Mouse (Mus musculus) liver, embryonic 14.5 days (tissue): ENCODE data around the gene Unk. TPM values are rescaled to one million over a fixed set of nuclear protein-coding genes. Genes with fewer than 3 reads are reported as not detected.

ENCODE experiments used
- ATAC-seq: fragments of 200-750 bp; cut with Nextera tagmentation; 2 replicates; pipeline ENCODE4 v1.8.0; 2017; ENCODE audit warnings: moderate number of reproducible peaks, mild to moderate bottlenecking, moderate library complexity; ENCODE audit not compliant: insufficient read depth
- DNase-seq, 3 experiments: peaks; one replicate each; pipeline ENCODE4 v3.0.0-alpha.2; 2012 to 2013; ENCODE audit warnings: low read depth in 3 of 3, low spot score in 3 of 3
- H3K27ac ChIP-seq: fragments of 300-500 bp; sonication (generic); 2 replicates; pipeline ENCODE4 v1.5.1; 2014; ENCODE audit warnings: moderate library complexity, mild to moderate bottlenecking, control low read depth, inconsistent platforms
- H3K27me3 ChIP-seq: fragments of 300-500 bp; sonication (generic); 2 replicates; pipeline ENCODE4 v1.6.1; 2014; ENCODE audit warnings: mild to moderate bottlenecking, low read length, moderate library complexity; ENCODE audit not compliant: control insufficient read depth, insufficient read depth
- H3K36me3 ChIP-seq: fragments of 300-500 bp; sonication (generic); replicated peaks from 2 replicates; pipeline ENCODE4 v1.6.1; 2014; ENCODE audit warnings: low read depth; ENCODE audit not compliant: control insufficient read depth, insufficient read depth
- H3K4me1 ChIP-seq, 2 experiments: fragments of 200-500 bp in 1 of 2; fragments of 300-500 bp in 1 of 2; sonication (generic) in 1 of 2; replicated peaks; 2 replicates each; pipeline ENCODE4 v1.6.1; 2012 to 2014; ENCODE audit warnings: antibody characterized with exemption in 1 of 2, inconsistent platforms in 1 of 2, low read length in 1 of 2; ENCODE audit not compliant: control insufficient read depth in 2 of 2, insufficient read depth in 2 of 2
- H3K4me2 ChIP-seq: fragments of 300-500 bp; sonication (generic); 2 replicates; pipeline ENCODE4 v1.6.1; 2014; ENCODE audit warnings: low read depth, mild to moderate bottlenecking, control low read depth, moderate library complexity
- H3K4me3 ChIP-seq, 2 experiments: fragments of 200-500 bp in 1 of 2; fragments of 300-500 bp in 1 of 2; sonication (generic) in 1 of 2; 2 replicates each; pipeline ENCODE4 v1.5.1; 2012 to 2014; ENCODE audit warnings: low read depth in 2 of 2, low read length in 2 of 2, mild to moderate bottlenecking in 2 of 2, control low read depth in 1 of 2, inconsistent platforms in 1 of 2, moderate library complexity in 1 of 2; ENCODE audit not compliant: insufficient read depth in 1 of 2
- H3K9ac ChIP-seq: fragments of 300-500 bp; sonication (generic); replicated peaks from 2 replicates; pipeline ENCODE4 v1.6.1; 2014; ENCODE audit warnings: mild to moderate bottlenecking, control low read depth, moderate library complexity
- H3K9me3 ChIP-seq: fragments of 300-500 bp; sonication (generic); 2 replicates; pipeline ENCODE4 v1.6.1; 2016; ENCODE audit warnings: low read length, mixed read lengths; ENCODE audit not compliant: control insufficient read depth
- CTCF ChIP-seq: IDR thresholded peaks from 2 replicates; pipeline ENCODE4 v1.5.1; 2016; ENCODE audit warnings: antibody characterized with exemption, low read depth, control low read depth
- EP300 ChIP-seq: IDR thresholded peaks from 2 replicates; pipeline ENCODE4 v1.6.1; 2016; ENCODE audit warnings: antibody characterized with exemption, low read depth
- WGBS: fragments of 180-500 bp; shearing (Covaris S2); extraction: QIAGEN DNeasy Blood & Tissue Kit; methylation state at CpG from one replicate; pipeline ENCODE4 v1.1.7; 2014; ENCODE audit not compliant: insufficient replicate concordance; 5-methylcytosine and 5-hydroxymethylcytosine counted together
- polyA plus RNA-seq, 2 experiments: library from polyadenylated mRNA; depleted of rRNA in 1 of 2; stranded (reverse) in 1 of 2; unstranded in 1 of 2; fragments of >200 nt; fragmentation: Nextera tagmentation in 1 of 2; extraction: Ambion mirVana in 1 of 2; gene quantifications; 2 replicates each; pipeline versions ENCODE4 v1.2.1 to v1.2.3; 2012 to 2014

The Unk gene
- polyA plus RNA-seq, 2 experiments: 6.4 to 12.1 TPM

DNA sequence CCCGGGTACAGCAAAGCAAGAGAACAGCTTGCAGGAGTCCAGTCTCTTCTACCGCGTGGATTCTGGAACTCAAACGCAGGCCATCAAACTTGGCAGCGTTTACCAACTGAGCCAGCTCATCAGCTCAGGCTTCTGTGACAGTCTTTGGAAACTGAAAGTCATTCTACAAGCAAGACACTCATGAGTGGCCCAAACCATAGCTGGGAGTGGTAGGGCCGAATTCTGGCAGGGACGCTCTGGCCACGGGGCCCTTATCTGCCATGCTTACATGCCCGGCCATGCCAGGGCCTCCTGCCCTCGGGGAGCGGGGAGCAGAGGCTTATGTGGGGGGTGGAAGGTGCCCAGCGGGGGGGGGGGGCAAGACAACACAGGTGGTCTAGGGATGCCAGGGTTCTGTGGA lies 73.5 kb downstream of the Unk start:
- TF ChIP-seq EP300 (no peak), CTCF (no peak)
- ATAC-seq (no peak), DNase-seq (no peak)
- Histone ChIP-seq H3K27me3 (peaks cover 14% of the 10 kb centered on the region), H3K36me3 (no peaks in the 10 kb centered on the region), H3K4me1 (peaks cover 13 to 43% of the 10 kb centered on the region in 2 experiments), H3K9ac (no peak overlapping the region), H3K27ac (no peak overlapping the region), H3K4me3 (no peak overlapping the region), H3K9me3 (no peaks in the 10 kb centered on the region), H3K4me2 (no peak overlapping the region)
- 52% methylated on average over 12 of the region's 12 CpGs for whole genome bisulfite sequencing

DNA sequence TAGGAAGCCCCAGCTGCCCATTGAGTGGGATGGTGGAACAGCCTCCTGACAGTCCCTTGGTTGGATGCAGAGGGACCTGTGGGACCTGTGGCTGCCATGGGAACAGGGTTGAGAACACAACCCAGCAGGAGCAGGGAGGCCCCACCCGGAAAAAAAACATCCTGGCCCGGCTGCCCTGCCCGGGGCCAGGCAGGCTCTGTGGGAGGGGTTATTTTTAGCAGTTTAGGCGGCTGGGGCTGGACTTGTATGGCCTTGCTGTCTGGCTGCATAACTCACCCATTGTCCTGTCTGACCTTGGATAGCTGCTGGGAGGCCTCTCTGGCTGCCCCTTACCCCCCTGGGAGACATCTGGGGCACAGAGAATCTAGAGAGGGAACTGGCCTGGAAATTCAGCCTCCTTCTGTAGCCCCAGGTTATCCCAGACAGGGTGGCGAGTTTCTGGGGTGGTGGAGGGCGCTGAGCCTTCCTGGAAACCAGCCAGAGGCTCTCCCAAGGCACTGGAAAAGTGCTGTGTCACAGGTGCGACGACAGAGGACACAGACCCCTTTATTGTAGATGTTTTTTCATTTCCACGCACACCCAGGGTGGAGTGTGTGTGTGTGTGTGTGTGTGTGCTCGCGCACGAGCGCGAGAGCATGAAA lies 74.0 kb downstream of the Unk start:
- H3K4me3 ChIP-seq: no peak overlapping the region
- H3K27ac ChIP-seq: no peak overlapping the region
- H3K9ac ChIP-seq: no peak overlapping the region

DNA sequence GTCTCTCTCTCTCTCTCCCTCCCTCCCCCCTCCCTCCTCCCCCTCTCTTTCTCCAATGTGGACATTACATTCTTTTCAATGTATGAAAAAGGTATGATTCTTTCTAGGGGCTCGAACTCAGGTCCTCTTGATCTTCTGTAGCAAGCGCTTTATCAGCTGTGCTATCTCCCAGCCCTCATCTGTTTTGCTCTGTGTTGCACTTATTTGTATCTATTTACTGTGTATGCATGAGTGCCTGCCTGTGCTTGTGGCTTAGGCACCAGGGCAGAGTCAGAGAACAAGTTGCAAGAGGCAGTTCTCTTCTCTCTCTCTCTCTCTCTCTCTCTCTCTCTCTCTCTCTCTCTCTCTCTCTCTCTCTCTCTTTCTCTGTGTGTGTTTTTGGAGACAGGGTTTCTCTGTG lies 74.9 kb downstream of the Unk start:
- WGBS: 69% methylated on average over 2 of the region's 2 CpGs
- no peak overlapping the region for H3K4me2 ChIP-seq
- no peaks in the 10 kb centered on the region for H3K36me3 ChIP-seq
- no peak overlapping the region for H3K27ac ChIP-seq
- TF ChIP-seq EP300 (no peak), CTCF (no peak)
- H3K4me1 ChIP-seq: peaks cover 6 to 31% of the 10 kb centered on the region in 2 experiments
- no peak for DNase-seq
- H3K4me3 ChIP-seq: no peak overlapping the region
- H3K9ac ChIP-seq: no peak overlapping the region
- H3K27me3 ChIP-seq: peaks cover 29% of the 10 kb centered on the region
- no peaks in the 10 kb centered on the region for H3K9me3 ChIP-seq
- ATAC-seq: no peak

More for the DNA sequence above, 74.0 kb downstream of the Unk start:
- Histone ChIP-seq H3K27me3 (peaks cover 20% of the 10 kb centered on the region), H3K36me3 (no peaks in the 10 kb centered on the region), H3K4me2 (no peak overlapping the region), H3K9me3 (no peaks in the 10 kb centered on the region), H3K4me1 (peaks cover 13 to 41% of the 10 kb centered on the region in 2 experiments)
- DNase-seq (no peak), ATAC-seq (peak; percentile 42; the same call in 1 of the 2 replicates)
- TF ChIP-seq CTCF (no peak), EP300 (no peak)
- WGBS: 36% methylated on average over 14 of the region's 14 CpGs

DNA sequence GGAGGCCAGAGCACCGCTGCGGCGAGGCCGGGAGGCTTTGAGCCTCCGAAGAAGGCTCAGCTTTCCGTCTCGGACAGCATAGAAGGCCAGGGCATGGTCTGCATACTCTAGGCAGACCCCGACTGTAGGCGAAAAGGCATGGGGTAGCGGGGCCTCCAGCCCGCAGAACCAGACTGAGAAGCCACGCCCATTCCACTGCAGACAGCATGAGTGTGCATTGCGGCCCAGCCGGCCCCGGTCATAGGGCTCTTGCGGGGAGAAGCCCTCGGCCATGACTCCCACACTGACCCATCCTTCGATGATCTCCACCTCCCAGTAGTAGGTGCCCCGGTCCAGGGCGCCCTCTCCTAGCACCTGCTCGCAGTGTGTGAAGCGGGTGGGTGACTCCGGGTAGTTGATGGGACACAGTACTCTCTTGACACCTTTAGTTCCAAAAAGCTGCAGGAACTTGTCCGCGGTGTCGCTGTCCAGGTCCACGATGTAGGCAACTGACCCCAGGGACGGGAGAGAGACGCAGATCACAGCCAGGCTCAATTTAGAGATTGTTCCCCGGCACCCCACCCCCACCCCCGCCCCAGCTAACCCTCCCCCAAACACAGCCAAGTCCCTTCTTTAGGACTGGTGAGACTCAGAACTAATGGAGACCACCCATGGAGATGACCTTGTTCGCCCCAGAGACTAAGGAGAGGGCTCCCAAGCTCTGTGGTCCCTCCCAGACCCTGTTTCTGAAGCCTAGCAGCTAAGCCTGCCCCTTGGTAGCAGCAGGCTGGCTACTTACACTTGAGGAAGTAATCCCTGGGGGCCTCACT lies 76.2 kb downstream of the Unk start:
- peak overlapping the region; percentile 35 for H3K4me2 ChIP-seq
- no peak overlapping the region for H3K27ac ChIP-seq
- H3K4me1 ChIP-seq: peaks cover 6 to 27% of the 10 kb centered on the region in 2 experiments
- no peak for ATAC-seq
- TF ChIP-seq EP300 (no peak), CTCF (no peak)
- H3K9me3 ChIP-seq: no peaks in the 10 kb centered on the region
- peaks cover 38% of the 10 kb centered on the region for H3K27me3 ChIP-seq
- no peak for DNase-seq
- no peak overlapping the region for H3K9ac ChIP-seq
- no peaks in the 10 kb centered on the region for H3K36me3 ChIP-seq
- 33% methylated on average over 32 of the region's 32 CpGs for WGBS
- no peak overlapping the region for H3K4me3 ChIP-seq
